ENCODE assay signal across 11 mouse cellular contexts in genomic region chr7:4811131-4811530, GRCm38 (mm10). TPM values are rescaled to one million over a fixed set of nuclear protein-coding genes. Genes with fewer than 3 reads are reported as not detected.
DNase-seq lines count a peak whose midpoint lies in the region; ATAC-seq and TF ChIP-seq lines count a peak whose summit lies in the region.
"Not testable (repeated sequence)": the region's sequence is repeated elsewhere in the genome, so short reads cannot be mapped to it uniquely, and the experiment has no call there.
"Had no signal": no experiment of that assay in that cellular context is flagged by ENCODE, and none has a peak within 500 bp of the region (broad histone marks: within the 10 kb centered on the region; RNA-seq: fewer than 3 reads in every experiment).

No protein-coding gene starts in this region.

- H3K79me2 ChIP-seq in MEL (ENCODE audit: control insufficient read depth, insufficient read depth, low read length, poor library complexity): peaks cover 27% of the 10 kb centered on the region
- H3K79me2 ChIP-seq in heart, adult 2 months (replicated peaks; ENCODE audit: control insufficient read depth, insufficient read depth, low read length): not testable (repeated sequence)

- not testable (repeated sequence) for H3K9me3 ChIP-seq in MEL (replicated peaks; ENCODE audit: insufficient read depth, low read length); embryonic facial prominence, embryonic 14.5 days (ENCODE audit: control insufficient read depth, low read length); hindbrain, embryonic 15.5 days; liver, postnatal 0 days (ENCODE audit: low read length); midbrain, embryonic 16.5 days (replicated peaks; ENCODE audit: control insufficient read depth, low read length, poor library complexity, severe bottlenecking); stomach, postnatal 0 days (ENCODE audit: control insufficient read depth, low read length)

- H3K27ac ChIP-seq in MEL (ENCODE audit: control insufficient read depth, low read depth, low read length); left cerebral cortex, adult 2 months; liver, postnatal 0 days (ENCODE audit: low read depth); midbrain, embryonic 16.5 days (ENCODE audit: low read length); stomach, postnatal 0 days (replicated peaks): not testable (repeated sequence)
- H3K27ac ChIP-seq in embryonic facial prominence, embryonic 14.5 days (replicated peaks; ENCODE audit: low read depth, low read length): peak overlapping the region; percentile 98; the same call in 1 of the 2 replicates
- peak overlapping the region; percentile 98; the same call in 1 of the 2 replicates for H3K27ac ChIP-seq in heart, adult 2 months
- 0 out of 2 replicates have a peak overlapping the region, but pooled peaks have one; percentile 98 for H3K27ac ChIP-seq in hindbrain, embryonic 15.5 days (replicated peaks)

- not testable (repeated sequence) for H3K27me3 ChIP-seq in MEL (ENCODE audit: control insufficient read depth in 1 of 2, insufficient read depth in 2 of 2, low read length in 2 of 2); embryonic facial prominence, embryonic 14.5 days (replicated peaks; ENCODE audit: control insufficient read depth, insufficient read depth, low read length); heart, adult 2 months (ENCODE audit: control insufficient read depth, insufficient read depth, low read length); hindbrain, embryonic 15.5 days; liver, postnatal 0 days (ENCODE audit: insufficient read depth, low read length); midbrain, embryonic 16.5 days (ENCODE audit: control insufficient read depth, insufficient read depth, low read depth, low read length); stomach, postnatal 0 days (ENCODE audit: control insufficient read depth, insufficient read depth, low read length)

- 40% methylated on average over 10 of the region's 10 CpGs for WGBS in embryonic facial prominence, embryonic 14.5 days
- 32% methylated on average over 10 of the region's 10 CpGs for WGBS in heart, adult 2 months
- WGBS in hindbrain, embryonic 15.5 days: 46% methylated on average over 10 of the region's 10 CpGs
- 21% methylated on average over 10 of the region's 10 CpGs for WGBS in liver, postnatal 0 days (ENCODE audit: insufficient replicate concordance)
- 41% methylated on average over 10 of the region's 10 CpGs for WGBS in midbrain, embryonic 16.5 days
- 28% methylated on average over 10 of the region's 10 CpGs for WGBS in stomach, postnatal 0 days

- intact Hi-C loops in heart, adult 2 months (cut with DNase I): loop anchor here (5.0 kb wide), 3 partner anchors 56 to 131 kb away; partner anchors contain the start of gene Hspbp1
- intact Hi-C loops in left cerebral cortex, adult 2 months (cut with DNase I): loop anchor here (5.0 kb wide), 1 partner anchor 106 kb away; the partner anchor contains the start of gene Zfp628

- TF ChIP-seq POLR2A in MEL (IDR thresholded peaks at IDR 0.05; ENCODE audit: control insufficient read depth in 1 of 2, insufficient read depth in 1 of 2, low read depth in 1 of 2, low read length in 2 of 2, poor library complexity in 1 of 2); heart, adult 2 months (IDR thresholded peaks at IDR 0.05; ENCODE audit: insufficient read depth, low read depth, low read length): not testable (repeated sequence)

- not testable (repeated sequence) for TF ChIP-seq EP300 in MEL (IDR thresholded peaks at IDR 0.05; ENCODE audit: low read depth in 1 of 2, low read length in 2 of 2); heart, adult 2 months (IDR thresholded peaks at IDR 0.05; ENCODE audit: insufficient read depth, low read depth, low read length); liver, postnatal 0 days (IDR thresholded peaks at IDR 0.05; ENCODE audit: low read depth); stomach, postnatal 0 days (optimal IDR thresholded peaks at IDR 0.05)

- peak; percentile 35 for DNase-seq in MEL (ENCODE audit: low read depth, low spot score)
- DNase-seq in embryonic facial prominence, embryonic 14.5 days (ENCODE audit: low spot score); heart, adult 2 months; left cerebral cortex, adult 2 months (ENCODE audit: extremely low spot score in 1 of 2, low spot score in 2 of 2); liver, postnatal 0 days; stomach, postnatal 0 days (ENCODE audit: low spot score): not testable (repeated sequence)

- TF ChIP-seq CTCF in MEL (IDR thresholded peaks at IDR 0.05 in 2 of 3, conservative IDR thresholded peaks at IDR 0.05 in 1 of 3; ENCODE audit: control insufficient read depth in 1 of 3, insufficient read depth in 1 of 3, low read depth in 2 of 3, low read length in 3 of 3, poor library complexity in 1 of 3, severe bottlenecking in 1 of 3); heart, adult 2 months (IDR thresholded peaks at IDR 0.05); left cerebral cortex, adult 2 months (IDR thresholded peaks at IDR 0.05); liver, postnatal 0 days (IDR thresholded peaks at IDR 0.05; ENCODE audit: low read depth); stomach, postnatal 0 days (IDR thresholded peaks at IDR 0.05; ENCODE audit: low read depth): not testable (repeated sequence)

- TF ChIP-seq RAD21 in MEL (IDR thresholded peaks at IDR 0.05; ENCODE audit: low read depth, low read length): not testable (repeated sequence)

- peaks cover 3 to 14% of the 10 kb centered on the region in 2 experiments for H3K4me1 ChIP-seq in MEL (ENCODE audit: control insufficient read depth in 1 of 2, insufficient read depth in 2 of 2, low read length in 2 of 2)
- peaks cover 21% of the 10 kb centered on the region for H3K4me1 ChIP-seq in embryonic facial prominence, embryonic 14.5 days (ENCODE audit: control insufficient read depth, insufficient read depth, low read length)
- not testable (repeated sequence) for H3K4me1 ChIP-seq in heart, adult 2 months (ENCODE audit: control insufficient read depth, insufficient read depth, low read length); stomach, postnatal 0 days (replicated peaks; ENCODE audit: control insufficient read depth, insufficient read depth)
- peaks cover 29% of the 10 kb centered on the region for H3K4me1 ChIP-seq in hindbrain, embryonic 15.5 days (replicated peaks)
- H3K4me1 ChIP-seq in liver, postnatal 0 days (ENCODE audit: insufficient read depth): peaks cover 33% of the 10 kb centered on the region
- peaks cover 19% of the 10 kb centered on the region for H3K4me1 ChIP-seq in midbrain, embryonic 16.5 days (ENCODE audit: control insufficient read depth, insufficient read depth, low read length)

- peak overlapping the region; percentile 100 for H3K9ac ChIP-seq in MEL (ENCODE audit: control insufficient read depth, low read depth, low read length, poor library complexity, severe bottlenecking)
- peak overlapping the region; percentile 99 for H3K9ac ChIP-seq in embryonic facial prominence, embryonic 14.5 days (ENCODE audit: low read depth, low read length)
- peak overlapping the region; percentile 86 for H3K9ac ChIP-seq in heart, adult 2 months (ENCODE audit: low read depth, low read length)
- peak overlapping the region; percentile 99 for H3K9ac ChIP-seq in hindbrain, embryonic 15.5 days
- peak overlapping the region; percentile 99 for H3K9ac ChIP-seq in liver, postnatal 0 days (replicated peaks)
- H3K9ac ChIP-seq in midbrain, embryonic 16.5 days (ENCODE audit: low read depth, low read length): peak overlapping the region; percentile 97
- peak overlapping the region; percentile 94 for H3K9ac ChIP-seq in stomach, postnatal 0 days (ENCODE audit: low read length)

- not testable (repeated sequence) for ATAC-seq in embryonic facial prominence, embryonic 14.5 days (ENCODE audit: low read depth); hindbrain, embryonic 15.5 days (ENCODE audit: low FRiP score, low read depth); liver, postnatal 0 days; midbrain, embryonic 16.5 days; stomach, postnatal 0 days (ENCODE audit: low FRiP score, low TSS enrichment)

- H3K36me3 ChIP-seq in MEL (ENCODE audit: control insufficient read depth in 1 of 2, insufficient read depth in 2 of 2, low read length in 2 of 2): peaks cover 22 to 27% of the 10 kb centered on the region in 2 experiments
- peaks cover 43% of the 10 kb centered on the region for H3K36me3 ChIP-seq in embryonic facial prominence, embryonic 14.5 days (ENCODE audit: control insufficient read depth, insufficient read depth, low read length)
- peaks cover 29% of the 10 kb centered on the region for H3K36me3 ChIP-seq in heart, adult 2 months (ENCODE audit: control insufficient read depth, insufficient read depth, low read length)
- peaks cover 34% of the 10 kb centered on the region for H3K36me3 ChIP-seq in hindbrain, embryonic 15.5 days
- H3K36me3 ChIP-seq in liver, postnatal 0 days (replicated peaks; ENCODE audit: insufficient read depth, low read length): peaks cover 46% of the 10 kb centered on the region
- H3K36me3 ChIP-seq in midbrain, embryonic 16.5 days (ENCODE audit: control insufficient read depth, insufficient read depth, low read length): peaks cover 12% of the 10 kb centered on the region; the same call in 1 of the 2 replicates
- not testable (repeated sequence) for H3K36me3 ChIP-seq in stomach, postnatal 0 days (ENCODE audit: control insufficient read depth, insufficient read depth, low read length)

- peak overlapping the region; percentile 80 for H3K4me2 ChIP-seq in embryonic facial prominence, embryonic 14.5 days (ENCODE audit: low read depth, low read length)
- peak overlapping the region; percentile 80 for H3K4me2 ChIP-seq in hindbrain, embryonic 15.5 days
- H3K4me2 ChIP-seq in liver, postnatal 0 days (ENCODE audit: low read depth, low read length): peak overlapping the region; percentile 70
- H3K4me2 ChIP-seq in midbrain, embryonic 16.5 days (ENCODE audit: low read length): peak overlapping the region; percentile 83
- H3K4me2 ChIP-seq in stomach, postnatal 0 days (replicated peaks; ENCODE audit: low read depth): peak overlapping the region; percentile 73

- peak overlapping the region; percentile 64 to 96 for H3K4me3 ChIP-seq in MEL (ENCODE audit: control insufficient read depth in 1 of 2, insufficient read depth in 1 of 2, low read depth in 2 of 2, low read length in 2 of 2)
- H3K4me3 ChIP-seq in embryonic facial prominence, embryonic 14.5 days (ENCODE audit: low read depth, low read length): peak overlapping the region; percentile 97
- H3K4me3 ChIP-seq in heart, adult 2 months: peak overlapping the region; percentile 95
- H3K4me3 ChIP-seq in hindbrain, embryonic 15.5 days: peak overlapping the region; percentile 98
- H3K4me3 ChIP-seq in left cerebral cortex, adult 2 months: peak overlapping the region; percentile 96
- peak overlapping the region; percentile 97 for H3K4me3 ChIP-seq in liver, postnatal 0 days (ENCODE audit: low read depth, low read length)
- H3K4me3 ChIP-seq in midbrain, embryonic 16.5 days (ENCODE audit: low read depth, low read length): peak overlapping the region; percentile 96
- peak overlapping the region; percentile 94 for H3K4me3 ChIP-seq in stomach, postnatal 0 days (ENCODE audit: low read depth, low read length)

RNA-seq across cellular contexts. Expression of gene Ube2s, which starts 1.3 kb away (rescaled TPM):
- 341 and 346 TPM in 2 replicates for total RNA-seq in MEL (2012; rRNA removed)
- 100 to 1,000 TPM in 1 of 2 experiments, not detected in 1; 740 TPM for polyA plus RNA-seq in MEL (2012; ENCODE audit: insufficient read depth in 1 of 2, insufficient read length in 2 of 2, low read depth in 1 of 2, low replicate concordance in 2 of 2, missing spikeins in 1 of 2)
- polyA plus RNA-seq in embryonic facial prominence, embryonic 14.5 days (2014; fragmentation: Nextera tagmentation; extraction: Ambion mirVana): 347 and 359 TPM in 2 replicates
- total RNA-seq in heart, adult 2 months (2021): 10 to 100 TPM; 85.1 to 99.1 TPM
- polyA plus RNA-seq in heart, adult 2 months (2012; rRNA removed): 167 and 265 TPM in 2 replicates
- 269 and 295 TPM in 2 replicates for polyA plus RNA-seq in hindbrain, embryonic 15.5 days (2015; fragmentation: Nextera tagmentation; extraction: Ambion mirVana)
- total RNA-seq in left cerebral cortex, adult 2 months (2021): 100 to 1,000 TPM; 104 to 117 TPM
- polyA plus RNA-seq in liver, postnatal 0 days (2015; fragmentation: Nextera tagmentation; extraction: Ambion mirVana): 135 and 139 TPM in 2 replicates
- polyA plus RNA-seq in midbrain, embryonic 16.5 days (2015; fragmentation: Nextera tagmentation; extraction: Ambion mirVana): 226 and 253 TPM in 2 replicates
- 95.5 and 111 TPM in 2 replicates for polyA plus RNA-seq in stomach, postnatal 0 days (2015; fragmentation: Nextera tagmentation; extraction: Ambion mirVana)

RNA-seq across cellular contexts. Expression of gene Rpl28, which starts 18.5 kb away (rescaled TPM):
- total RNA-seq in MEL (2012; rRNA removed): 2,026 and 2,264 TPM in 2 replicates
- polyA plus RNA-seq in MEL (2012; ENCODE audit: insufficient read depth in 1 of 2, insufficient read length in 2 of 2, low read depth in 1 of 2, low replicate concordance in 2 of 2, missing spikeins in 1 of 2): 1,000 to 10,000 TPM in 1 of 2 experiments, 100 to 1,000 TPM in 1; 1,000 to 9,991 TPM
- 275 and 300 TPM in 2 replicates for polyA plus RNA-seq in embryonic facial prominence, embryonic 14.5 days (2014; fragmentation: Nextera tagmentation; extraction: Ambion mirVana)
- 100 to 1,000 TPM; 492 to 575 TPM for total RNA-seq in heart, adult 2 months (2021)
- polyA plus RNA-seq in heart, adult 2 months (2012; rRNA removed): 135 and 202 TPM in 2 replicates
- polyA plus RNA-seq in hindbrain, embryonic 15.5 days (2015; fragmentation: Nextera tagmentation; extraction: Ambion mirVana): 212 and 228 TPM in 2 replicates
- total RNA-seq in left cerebral cortex, adult 2 months (2021): 100 to 1,000 TPM; 421 to 437 TPM
- 280 and 288 TPM in 2 replicates for polyA plus RNA-seq in liver, postnatal 0 days (2015; fragmentation: Nextera tagmentation; extraction: Ambion mirVana)
- 201 and 213 TPM in 2 replicates for polyA plus RNA-seq in midbrain, embryonic 16.5 days (2015; fragmentation: Nextera tagmentation; extraction: Ambion mirVana)
- 322 and 359 TPM in 2 replicates for polyA plus RNA-seq in stomach, postnatal 0 days (2015; fragmentation: Nextera tagmentation; extraction: Ambion mirVana)

RNA-seq across cellular contexts. Expression of gene Tmem238, which starts 21.7 kb away (rescaled TPM):
- total RNA-seq in MEL (2012; rRNA removed): 20.9 and 23.8 TPM in 2 replicates
- polyA plus RNA-seq in MEL (2012; ENCODE audit: insufficient read depth in 1 of 2, insufficient read length in 2 of 2, low read depth in 1 of 2, low replicate concordance in 2 of 2, missing spikeins in 1 of 2): 10 to 100 TPM in 1 of 2 experiments, not detected in 1; 31.3 TPM
- 5.5 and 6.6 TPM in 2 replicates for polyA plus RNA-seq in embryonic facial prominence, embryonic 14.5 days (2014; fragmentation: Nextera tagmentation; extraction: Ambion mirVana)
- 1 to 10 TPM; 5.3 to 5.4 TPM for total RNA-seq in heart, adult 2 months (2021)
- 2.2 and 4.3 TPM in 2 replicates for polyA plus RNA-seq in heart, adult 2 months (2012; rRNA removed)
- 5.9 and 6.3 TPM in 2 replicates for polyA plus RNA-seq in hindbrain, embryonic 15.5 days (2015; fragmentation: Nextera tagmentation; extraction: Ambion mirVana)
- total RNA-seq in left cerebral cortex, adult 2 months (2021): 1 to 10 TPM; 2.5 to 4.0 TPM
- polyA plus RNA-seq in liver, postnatal 0 days (2015; fragmentation: Nextera tagmentation; extraction: Ambion mirVana): 23.6 and 24.2 TPM in 2 replicates
- polyA plus RNA-seq in midbrain, embryonic 16.5 days (2015; fragmentation: Nextera tagmentation; extraction: Ambion mirVana): 6.2 and 6.5 TPM in 2 replicates
- 69.0 and 70.7 TPM in 2 replicates for polyA plus RNA-seq in stomach, postnatal 0 days (2015; fragmentation: Nextera tagmentation; extraction: Ambion mirVana)

RNA-seq across cellular contexts. Expression of gene Tmem190, which starts 28.4 kb away (rescaled TPM):
- not detected in 2 replicates for total RNA-seq in MEL (2012; rRNA removed)
- polyA plus RNA-seq in MEL (2012; ENCODE audit: insufficient read depth in 1 of 2, insufficient read length in 2 of 2, low read depth in 1 of 2, low replicate concordance in 2 of 2, missing spikeins in 1 of 2): 1 to 10 TPM in 1 of 2 experiments, not detected in 1; 1.6 TPM
- polyA plus RNA-seq in embryonic facial prominence, embryonic 14.5 days (2014; fragmentation: Nextera tagmentation; extraction: Ambion mirVana): not detected in 2 replicates
- not detected for total RNA-seq in heart, adult 2 months (2021)
- 0.29 TPM in 1 of 2 replicates, not detected in the other for polyA plus RNA-seq in heart, adult 2 months (2012; rRNA removed)
- polyA plus RNA-seq in hindbrain, embryonic 15.5 days (2015; fragmentation: Nextera tagmentation; extraction: Ambion mirVana): not detected in 2 replicates
- total RNA-seq in left cerebral cortex, adult 2 months (2021): not detected
- 0.34 TPM in 1 of 2 replicates, not detected in the other for polyA plus RNA-seq in liver, postnatal 0 days (2015; fragmentation: Nextera tagmentation; extraction: Ambion mirVana)
- polyA plus RNA-seq in midbrain, embryonic 16.5 days (2015; fragmentation: Nextera tagmentation; extraction: Ambion mirVana): 0.48 and 0.73 TPM in 2 replicates
- 0.42 and 0.80 TPM in 2 replicates for polyA plus RNA-seq in stomach, postnatal 0 days (2015; fragmentation: Nextera tagmentation; extraction: Ambion mirVana)
- total RNA-seq: common myeloid progenitor, adult 5-6 weeks; heart, adult 8-10 months; layer of hippocampus, postnatal 36 days had no signal

RNA-seq across cellular contexts. Expression of gene Il11, which starts 28.5 kb away (rescaled TPM):
- 0.12 TPM in 1 of 2 replicates, not detected in the other for total RNA-seq in MEL (2012; rRNA removed)
- polyA plus RNA-seq in MEL (2012; ENCODE audit: insufficient read depth in 1 of 2, insufficient read length in 2 of 2, low read depth in 1 of 2, low replicate concordance in 2 of 2, missing spikeins in 1 of 2): under 1 TPM in 1 of 2 experiments, not detected in 1; 0.07 TPM
- polyA plus RNA-seq in embryonic facial prominence, embryonic 14.5 days (2014; fragmentation: Nextera tagmentation; extraction: Ambion mirVana): 0.13 TPM in 1 of 2 replicates, not detected in the other
- total RNA-seq in heart, adult 2 months (2021): not detected
- 0.15 TPM in 1 of 2 replicates, not detected in the other for polyA plus RNA-seq in heart, adult 2 months (2012; rRNA removed)
- polyA plus RNA-seq in hindbrain, embryonic 15.5 days (2015; fragmentation: Nextera tagmentation; extraction: Ambion mirVana): 0.87 and 1.1 TPM in 2 replicates
- total RNA-seq in left cerebral cortex, adult 2 months (2021): under 1 TPM; 0.36 to 0.58 TPM
- polyA plus RNA-seq in liver, postnatal 0 days (2015; fragmentation: Nextera tagmentation; extraction: Ambion mirVana): 0.07 TPM in 1 of 2 replicates, not detected in the other
- polyA plus RNA-seq in midbrain, embryonic 16.5 days (2015; fragmentation: Nextera tagmentation; extraction: Ambion mirVana): 1.3 TPM in 2 replicates
- polyA plus RNA-seq in stomach, postnatal 0 days (2015; fragmentation: Nextera tagmentation; extraction: Ambion mirVana): 0.42 and 0.65 TPM in 2 replicates
